Mouse (Mus musculus) intestine, postnatal 0 days (tissue): ENCODE results near the gene Phldb3. TPM values are rescaled to one million over a fixed set of nuclear protein-coding genes. Genes with fewer than 3 reads are reported as not detected.
A peak's percentile ranks its signal among the peaks of the same experiment; 100 is the strongest.
"Not testable (repeated sequence)": the region's sequence is repeated elsewhere in the genome, so short reads cannot be mapped to it uniquely, and the experiment has no call there.

ENCODE experiments used
- ATAC-seq: fragments of 200-750 bp; cut with Nextera tagmentation; 2 replicates; pipeline ENCODE4 v1.8.0; 2017; ENCODE audit warnings: mild to moderate bottlenecking, moderate TSS enrichment, moderate library complexity
- H3K27ac ChIP-seq: fragments of 300-500 bp; sonication (generic); 2 replicates; pipeline ENCODE4 v1.5.1; 2014; ENCODE audit warnings: mild to moderate bottlenecking, low read depth, low read length, moderate library complexity
- H3K27me3 ChIP-seq: fragments of 300-500 bp; sonication (generic); replicated peaks from 2 replicates; pipeline ENCODE4 v1.6.1; 2014; ENCODE audit warnings: low read length, mixed read lengths; ENCODE audit not compliant: control insufficient read depth, insufficient read depth
- H3K36me3 ChIP-seq: fragments of 300-500 bp; sonication (generic); 2 replicates; pipeline ENCODE4 v1.6.1; 2014; ENCODE audit warnings: mild to moderate bottlenecking, moderate library complexity; ENCODE audit not compliant: control insufficient read depth, insufficient read depth
- H3K4me1 ChIP-seq: fragments of 300-500 bp; sonication (generic); replicated peaks from 2 replicates; pipeline ENCODE4 v1.6.1; 2014; ENCODE audit warnings: antibody characterized with exemption, low read length, mixed read lengths; ENCODE audit not compliant: control insufficient read depth, insufficient read depth
- H3K4me2 ChIP-seq: fragments of 300-500 bp; sonication (generic); replicated peaks from 2 replicates; pipeline ENCODE4 v1.6.1; 2014; ENCODE audit warnings: low read depth, mild to moderate bottlenecking, moderate library complexity
- H3K4me3 ChIP-seq: fragments of 300-500 bp; sonication (generic); 2 replicates; pipeline ENCODE4 v1.5.1; 2014; ENCODE audit warnings: low read depth, low read length
- H3K9ac ChIP-seq: fragments of 300-500 bp; sonication (generic); 2 replicates; pipeline ENCODE4 v1.6.1; 2014; ENCODE audit warnings: mild to moderate bottlenecking, low read depth, low read length
- H3K9me3 ChIP-seq: fragments of 300-500 bp; sonication (generic); 2 replicates; pipeline ENCODE4 v1.6.1; 2016; ENCODE audit warnings: mixed run types; ENCODE audit not compliant: control insufficient read depth
- CTCF ChIP-seq: sonication (generic); IDR thresholded peaks from 2 replicates; pipeline ENCODE4 v1.5.1; 2016; ENCODE audit warnings: low read depth, mild to moderate bottlenecking, control low read depth, antibody characterized with exemption, moderate library complexity
- WGBS: fragments of 180-500 bp; shearing (Covaris S2); extraction: QIAGEN DNeasy Blood & Tissue Kit; methylation state at CpG from one replicate; pipeline ENCODE4 v1.1.7; 2014; 5-methylcytosine and 5-hydroxymethylcytosine counted together
- polyA plus RNA-seq: library from polyadenylated mRNA; unstranded; fragments of >200 nt; fragmentation: Nextera tagmentation; extraction: Ambion mirVana; gene quantifications from 2 replicates; pipeline ENCODE4 v1.2.1, GENCODE M21; 2015

Gene Phldb3
- polyA plus RNA-seq, 1 experiment from 2014 or later: 0.65 TPM

DNA sequence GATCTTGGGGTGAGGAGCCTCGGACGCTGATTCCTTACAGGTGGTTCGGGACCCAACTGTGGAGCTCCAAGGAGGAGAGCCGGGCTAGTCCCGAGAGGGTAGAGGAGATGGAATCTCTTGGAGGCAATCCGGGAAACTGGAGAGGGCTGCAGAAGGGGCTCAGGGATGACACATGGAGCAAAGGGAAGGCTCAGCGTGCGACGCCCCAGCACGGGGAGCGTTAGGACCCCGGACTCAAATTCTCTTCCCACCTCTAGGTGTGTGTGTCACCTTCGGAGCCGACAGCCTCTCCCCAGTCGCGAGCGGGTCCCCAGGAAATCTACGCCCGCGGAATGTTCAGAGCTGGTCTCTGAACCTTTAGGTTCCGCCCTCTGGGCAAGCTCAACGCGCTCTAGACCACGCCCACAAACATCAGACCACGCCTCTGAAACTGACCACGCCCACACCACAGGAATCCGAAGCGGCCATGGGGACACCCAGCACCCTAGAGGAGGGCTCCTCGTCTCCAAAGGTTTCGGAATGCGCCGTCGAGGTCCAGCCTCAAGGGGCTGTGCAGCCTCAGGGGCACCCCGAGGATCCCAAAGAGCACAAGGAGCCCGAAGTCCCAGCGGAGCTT, 424 bp downstream of the Phldb3 start:
- no peaks in the 10 kb centered on the region; the same call in 1 of the 2 replicates for H3K27me3 ChIP-seq
- no peaks in the 10 kb centered on the region; the same call in 1 of the 2 replicates for H3K36me3 ChIP-seq
- 0 out of 2 replicates have a peak, but pooled peaks cover 8% of the 10 kb centered on the region for H3K4me1 ChIP-seq
- peak overlapping the region; percentile 73 for H3K4me3 ChIP-seq
- no peak for TF ChIP-seq CTCF
- WGBS: under 1% methylated on average over 36 of the region's 36 CpGs
- peak overlapping the region; percentile 68 for H3K9ac ChIP-seq
- H3K27ac ChIP-seq: peak overlapping the region; percentile 93
- peak; percentile 78 for ATAC-seq
- H3K4me2 ChIP-seq: peak overlapping the region; percentile 89
- no peaks in the 10 kb centered on the region for H3K9me3 ChIP-seq

GRCm38 (mm10) chr7:24611709-24612108, 1.1 kb downstream of the Phldb3 start:
- Histone ChIP-seq H3K9ac (peak overlapping the region; percentile 68), H3K9me3 (no peaks in the 10 kb centered on the region), H3K27me3 (no peaks in the 10 kb centered on the region; the same call in 1 of the 2 replicates), H3K4me3 (peak overlapping the region; percentile 73), H3K27ac (peak overlapping the region; percentile 30; the same call in 1 of the 2 replicates), H3K36me3 (peaks cover 3% of the 10 kb centered on the region; the same call in 1 of the 2 replicates), H3K4me2 (peak overlapping the region; percentile 89), H3K4me1 (0 out of 2 replicates have a peak, but pooled peaks cover 8% of the 10 kb centered on the region)
- no peak for ATAC-seq
- no peak for TF ChIP-seq CTCF
- WGBS: 12% methylated on average over 7 of the region's 7 CpGs

DNA sequence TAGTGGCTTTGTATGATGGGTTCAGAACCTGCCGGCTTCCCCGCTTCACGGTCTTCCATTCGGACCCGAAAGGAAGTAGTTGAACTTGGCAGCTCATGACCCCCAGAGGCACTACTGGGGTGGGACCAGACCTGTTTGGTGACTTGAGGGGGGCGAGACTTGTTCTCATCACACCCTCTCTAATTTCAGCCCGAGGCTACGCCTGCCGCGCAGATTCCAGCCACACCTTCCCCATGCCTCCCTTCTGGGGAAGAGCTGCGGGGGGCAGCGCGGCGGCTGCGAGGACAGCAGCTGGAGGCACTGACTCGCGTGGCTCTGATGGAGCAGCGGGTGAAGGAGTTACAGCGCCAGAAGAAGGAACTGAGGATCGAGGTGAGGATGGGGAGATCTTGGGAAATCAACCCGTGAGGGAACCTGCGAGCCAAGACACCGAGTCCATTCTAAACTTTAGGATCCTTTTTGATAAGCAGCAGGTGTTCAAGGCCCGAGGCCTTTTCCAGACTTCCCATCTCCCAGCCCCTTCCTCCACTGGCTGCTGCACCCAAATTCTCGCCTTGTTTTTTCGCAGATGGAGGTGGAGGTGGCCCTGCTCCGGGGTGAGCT, 1.8 kb downstream of the Phldb3 start:
- Histone ChIP-seq H3K27ac (no peak overlapping the region), H3K9me3 (no peaks in the 10 kb centered on the region), H3K27me3 (no peaks in the 10 kb centered on the region; the same call in 1 of the 2 replicates), H3K4me2 (peak overlapping the region; percentile 89), H3K4me3 (peak overlapping the region; percentile 73), H3K4me1 (0 out of 2 replicates have a peak, but pooled peaks cover 8% of the 10 kb centered on the region), H3K36me3 (peaks cover 10% of the 10 kb centered on the region), H3K9ac (peak overlapping the region; percentile 4; the same call in 1 of the 2 replicates)
- ATAC-seq: no peak
- no peak for TF ChIP-seq CTCF
- 18% methylated on average over 27 of the region's 27 CpGs for WGBS

GRCm38 (mm10) chr7:24614816-24615215, 4.3 kb downstream of the Phldb3 start:
- peak overlapping the region; percentile 36; the same call in 1 of the 2 replicates for H3K27ac ChIP-seq
- no peaks in the 10 kb centered on the region for H3K9me3 ChIP-seq
- no peak overlapping the region for H3K4me2 ChIP-seq
- 0 out of 2 replicates have a peak, but pooled peaks cover 8% of the 10 kb centered on the region for H3K4me1 ChIP-seq
- no peak overlapping the region for H3K4me3 ChIP-seq
- H3K36me3 ChIP-seq: peaks cover 28% of the 10 kb centered on the region
- 54% methylated on average over 13 of the region's 13 CpGs for WGBS
- peak; percentile 52 for ATAC-seq
- H3K9ac ChIP-seq: no peak overlapping the region
- TF ChIP-seq CTCF: no peak
- H3K27me3 ChIP-seq: no peaks in the 10 kb centered on the region; the same call in 1 of the 2 replicates

GRCm38 (mm10) chr7:24617763-24618162, 7.2 kb downstream of the Phldb3 start:
- Histone ChIP-seq H3K9ac (no peak overlapping the region), H3K4me2 (no peak overlapping the region), H3K27ac (no peak overlapping the region), H3K9me3 (0 out of 2 replicates have a peak, but pooled peaks cover 4% of the 10 kb centered on the region), H3K4me3 (no peak overlapping the region), H3K36me3 (peaks cover 50% of the 10 kb centered on the region), H3K27me3 (no peaks in the 10 kb centered on the region), H3K4me1 (0 out of 2 replicates have a peak, but pooled peaks cover under 1% of the 10 kb centered on the region)
- ATAC-seq: no peak
- TF ChIP-seq CTCF: no peak
- WGBS: 78% methylated on average over 8 of the region's 8 CpGs

DNA sequence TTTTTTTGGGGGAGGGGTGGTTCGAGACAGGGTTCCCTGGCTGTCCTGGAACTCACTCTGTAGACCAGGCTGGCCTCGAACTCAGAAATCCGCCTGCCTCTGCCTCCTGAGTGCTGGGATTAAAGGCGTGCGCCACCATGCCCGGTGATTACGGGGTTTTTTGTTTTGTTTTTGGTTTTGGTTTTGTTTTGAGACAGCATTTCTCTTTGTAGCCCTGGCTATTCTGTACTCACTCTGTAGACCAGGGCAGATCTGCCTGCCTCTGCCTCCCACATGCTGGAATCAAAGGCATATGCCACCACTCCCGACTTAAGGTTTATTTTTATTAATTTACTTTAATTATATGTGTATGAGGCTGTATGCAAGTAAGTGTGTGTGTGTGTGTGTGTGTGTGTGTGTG, 7.8 kb downstream of the Phldb3 start:
- not testable (repeated sequence) for H3K9me3 ChIP-seq, ATAC-seq, H3K27ac ChIP-seq, H3K4me3 ChIP-seq, H3K4me2 ChIP-seq, H3K9ac ChIP-seq, H3K4me1 ChIP-seq, H3K27me3 ChIP-seq
- H3K36me3 ChIP-seq: peaks cover 54% of the 10 kb centered on the region
- 95% methylated on average over 8 of the region's 8 CpGs for WGBS
